9 mouse cellular contexts compared by ENCODE assay signal in the genomic region with DNA sequence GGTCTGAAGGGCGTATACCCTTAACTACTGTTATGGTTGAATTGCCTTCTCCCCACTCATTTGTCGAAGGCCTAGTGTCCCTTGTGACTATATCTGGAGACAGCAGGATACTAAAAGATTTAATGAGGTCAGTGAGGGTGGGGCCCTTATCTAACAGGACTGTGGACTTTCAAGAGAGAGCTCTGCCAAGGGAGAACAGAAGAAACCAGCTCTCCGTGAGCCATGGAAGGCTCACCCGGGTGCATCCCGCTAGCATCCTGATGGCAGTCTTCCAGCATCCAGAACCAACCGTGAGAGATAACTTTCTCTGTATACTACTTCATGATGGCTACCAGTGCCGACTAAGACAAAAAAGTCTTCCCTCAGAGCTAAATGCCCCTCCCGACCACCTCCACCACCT. TPM values are rescaled to one million over a fixed set of nuclear protein-coding genes. Genes with fewer than 3 reads are reported as not detected.
DNase-seq lines count a peak whose midpoint lies in the region; ATAC-seq lines count a peak whose summit lies in the region.
"Had no signal": no experiment of that assay in that cellular context is flagged by ENCODE, and none has a peak within 500 bp of the region (broad histone marks: within the 10 kb centered on the region; RNA-seq: fewer than 3 reads in every experiment).

No protein-coding gene starts in this region.

- no peak for DNase-seq in layer of hippocampus, postnatal 36 days
- DNase-seq in left cerebral cortex, adult 11 months (ENCODE audit: low spot score) = no peak
- DNase-seq: thymus, adult 18-20 months had no signal

- no peak overlapping the region for H3K9ac ChIP-seq in forebrain, embryonic 13.5 days
- H3K9ac ChIP-seq in forebrain, embryonic 12.5 days = no peak overlapping the region
- H3K9ac ChIP-seq in liver, embryonic 15.5 days = no peak overlapping the region
- H3K9ac ChIP-seq in liver, embryonic 12.5 days = no peak overlapping the region
- no peak overlapping the region for H3K9ac ChIP-seq in intestine, embryonic 15.5 days

- H3K4me3 ChIP-seq in forebrain, embryonic 13.5 days = no peak overlapping the region
- no peak overlapping the region for H3K4me3 ChIP-seq in forebrain, embryonic 12.5 days (replicated peaks)
- H3K4me3 ChIP-seq in liver, embryonic 15.5 days (replicated peaks) = no peak overlapping the region
- no peak overlapping the region for H3K4me3 ChIP-seq in liver, embryonic 12.5 days
- no peak overlapping the region for H3K4me3 ChIP-seq in intestine, embryonic 15.5 days (replicated peaks)

- H3K27me3 ChIP-seq in forebrain, embryonic 13.5 days = no peaks in the 10 kb centered on the region
- no peaks in the 10 kb centered on the region for H3K27me3 ChIP-seq in forebrain, embryonic 12.5 days
- peaks cover 69% of the 10 kb centered on the region for H3K27me3 ChIP-seq in liver, embryonic 15.5 days
- H3K27me3 ChIP-seq in liver, embryonic 12.5 days (replicated peaks) = peaks cover 53% of the 10 kb centered on the region
- H3K27me3 ChIP-seq in intestine, embryonic 15.5 days (replicated peaks) = no peaks in the 10 kb centered on the region

- ATAC-seq in forebrain, embryonic 13.5 days = no peak
- no peak for ATAC-seq in forebrain, embryonic 12.5 days (ENCODE audit: low FRiP score)
- ATAC-seq in liver, embryonic 15.5 days (ENCODE audit: insufficient read depth) = no peak
- ATAC-seq in liver, embryonic 12.5 days = no peak
- peak; percentile 24 for ATAC-seq in intestine, embryonic 15.5 days
- ATAC-seq in megakaryocyte-erythroid progenitor cell, adult 5-6 weeks (replicated peaks; ENCODE audit: low FRiP score, low TSS enrichment, poor library complexity, severe bottlenecking) = peak; percentile 73

- H3K36me3 ChIP-seq in forebrain, embryonic 13.5 days (ENCODE audit: poor library complexity, severe bottlenecking) = no peaks in the 10 kb centered on the region
- no peaks in the 10 kb centered on the region for H3K36me3 ChIP-seq in forebrain, embryonic 12.5 days (replicated peaks)
- no peaks in the 10 kb centered on the region for H3K36me3 ChIP-seq in liver, embryonic 15.5 days (replicated peaks)
- no peaks in the 10 kb centered on the region for H3K36me3 ChIP-seq in liver, embryonic 12.5 days
- H3K36me3 ChIP-seq in intestine, embryonic 15.5 days = no peaks in the 10 kb centered on the region

- peak overlapping the region; percentile 99; the same call in 1 of the 2 replicates for H3K27ac ChIP-seq in forebrain, embryonic 13.5 days
- no peak overlapping the region for H3K27ac ChIP-seq in forebrain, embryonic 12.5 days
- no peak overlapping the region for H3K27ac ChIP-seq in liver, embryonic 15.5 days (replicated peaks)
- no peak overlapping the region for H3K27ac ChIP-seq in liver, embryonic 12.5 days
- H3K27ac ChIP-seq in intestine, embryonic 15.5 days = peak overlapping the region; percentile 92; the same call in 1 of the 2 replicates

- WGBS in forebrain, embryonic 13.5 days = 37% methylated on average over 8 of the region's 8 CpGs
- 46% methylated on average over 8 of the region's 8 CpGs for WGBS in forebrain, embryonic 12.5 days
- WGBS in liver, embryonic 15.5 days (ENCODE audit: insufficient replicate concordance) = 30% methylated on average over 8 of the region's 8 CpGs
- WGBS in liver, embryonic 12.5 days (ENCODE audit: insufficient replicate concordance) = 44% methylated on average over 8 of the region's 8 CpGs
- WGBS in intestine, embryonic 15.5 days = 43% methylated on average over 8 of the region's 8 CpGs

- H3K4me1 ChIP-seq in forebrain, embryonic 13.5 days = peaks cover 68% of the 10 kb centered on the region
- H3K4me1 ChIP-seq in forebrain, embryonic 12.5 days = peaks cover 64% of the 10 kb centered on the region
- H3K4me1 ChIP-seq in liver, embryonic 15.5 days (replicated peaks) = peaks cover 47% of the 10 kb centered on the region
- H3K4me1 ChIP-seq in liver, embryonic 12.5 days = peaks cover 65% of the 10 kb centered on the region
- H3K4me1 ChIP-seq in intestine, embryonic 15.5 days (replicated peaks) = peaks cover 60% of the 10 kb centered on the region

- no peaks in the 10 kb centered on the region for H3K9me3 ChIP-seq in forebrain, embryonic 13.5 days (replicated peaks)
- no peaks in the 10 kb centered on the region for H3K9me3 ChIP-seq in forebrain, embryonic 12.5 days
- H3K9me3 ChIP-seq in liver, embryonic 15.5 days (replicated peaks) = no peaks in the 10 kb centered on the region
- no peaks in the 10 kb centered on the region for H3K9me3 ChIP-seq in liver, embryonic 12.5 days (replicated peaks)
- H3K9me3 ChIP-seq in intestine, embryonic 15.5 days = no peaks in the 10 kb centered on the region

- H3K4me2 ChIP-seq in forebrain, embryonic 13.5 days = peak overlapping the region; percentile 67; the same call in 1 of the 2 replicates
- no peak overlapping the region for H3K4me2 ChIP-seq in forebrain, embryonic 12.5 days
- 0 out of 2 replicates have a peak overlapping the region, but pooled peaks have one; percentile 85 for H3K4me2 ChIP-seq in liver, embryonic 15.5 days
- H3K4me2 ChIP-seq in liver, embryonic 12.5 days = no peak overlapping the region
- peak overlapping the region; percentile 89 for H3K4me2 ChIP-seq in intestine, embryonic 15.5 days (replicated peaks)

RNA-seq across cellular contexts. Expression of gene Ier5, which starts 14.6 kb away (rescaled TPM):
- polyA plus RNA-seq in forebrain, embryonic 13.5 days (2015; fragmentation: Nextera tagmentation; extraction: Ambion mirVana) = 8.6 and 12.2 TPM in 2 replicates
- 15.2 and 19.2 TPM in 2 replicates for polyA plus RNA-seq in forebrain, embryonic 12.5 days (2016; fragmentation: Nextera tagmentation; extraction: Ambion mirVana)
- 2.5 and 2.7 TPM in 2 replicates for polyA plus RNA-seq in liver, embryonic 15.5 days (2015; fragmentation: Nextera tagmentation; extraction: Ambion mirVana)
- 6.1 and 6.9 TPM in 2 replicates for polyA plus RNA-seq in liver, embryonic 12.5 days (2016; fragmentation: Nextera tagmentation; extraction: Ambion mirVana)
- 3.8 and 4.8 TPM in 2 replicates for polyA plus RNA-seq in intestine, embryonic 15.5 days (2015; fragmentation: Nextera tagmentation; extraction: Ambion mirVana)
- total RNA-seq in megakaryocyte-erythroid progenitor cell, adult 5-6 weeks (2014; fragmentation: Nextera tagmentation) = 5.7 and 7.1 TPM in 2 replicates
- 7.5 and 12.7 TPM in 2 replicates for total RNA-seq in megakaryocyte-erythroid progenitor cell, adult 5-6 weeks (2017)
- total RNA-seq in layer of hippocampus, postnatal 36 days (2021) = 10 to 100 TPM; 26.5 to 30.6 TPM

Comparison
In these comparisons a context has a peak if more than half of its experiments do, and no peak if none do; other contexts are left out.
1. H3K27ac ChIP-seq: peak in forebrain, embryonic 13.5 days (single experiment) and intestine, embryonic 15.5 days (single experiment); none in forebrain, embryonic 12.5 days (single experiment), liver, embryonic 15.5 days (single experiment) and liver, embryonic 12.5 days (single experiment).
2. H3K4me2 ChIP-seq: peak in forebrain, embryonic 13.5 days (single experiment), liver, embryonic 15.5 days (single experiment) and intestine, embryonic 15.5 days (single experiment); none in forebrain, embryonic 12.5 days (single experiment) and liver, embryonic 12.5 days (single experiment).
3. ATAC-seq: peak in intestine, embryonic 15.5 days (single experiment) and megakaryocyte-erythroid progenitor cell, adult 5-6 weeks (single experiment); none in forebrain, embryonic 13.5 days (single experiment), forebrain, embryonic 12.5 days (single experiment), liver, embryonic 15.5 days (single experiment) and liver, embryonic 12.5 days (single experiment).